Mouse (Mus musculus) midbrain, embryonic 16.5 days (tissue): ENCODE results near the gene Zfp975. TPM values are rescaled to one million over a fixed set of nuclear protein-coding genes. Genes with fewer than 3 reads are reported as not detected.
"Not testable (repeated sequence)": the region's sequence is repeated elsewhere in the genome, so short reads cannot be mapped to it uniquely, and the experiment has no call there.

Experiments
- ATAC-seq: fragments of 200-750 bp; cut with Nextera tagmentation; 2 replicates; pipeline ENCODE4 v1.8.0; 2017; ENCODE audit warnings: moderate TSS enrichment
- H3K27ac ChIP-seq: fragments of 300-500 bp; sonication (generic); 2 replicates; pipeline ENCODE4 v1.5.1; 2014; ENCODE audit warnings: mild to moderate bottlenecking, low read length, mixed read lengths
- H3K27me3 ChIP-seq: fragments of 300-500 bp; sonication (generic); 2 replicates; pipeline ENCODE4 v1.6.1; 2014; ENCODE audit warnings: low read depth, low read length, mixed read lengths; ENCODE audit not compliant: control insufficient read depth, insufficient read depth
- H3K36me3 ChIP-seq: fragments of 300-500 bp; sonication (generic); 2 replicates; pipeline ENCODE4 v1.6.1; 2014; ENCODE audit warnings: mild to moderate bottlenecking, low read length, moderate library complexity, mixed read lengths; ENCODE audit not compliant: control insufficient read depth, insufficient read depth
- H3K4me1 ChIP-seq: fragments of 300-500 bp; sonication (generic); 2 replicates; pipeline ENCODE4 v1.6.1; 2014; ENCODE audit warnings: mild to moderate bottlenecking, low read length, mixed read lengths; ENCODE audit not compliant: control insufficient read depth, insufficient read depth
- H3K4me2 ChIP-seq: fragments of 300-500 bp; sonication (generic); 2 replicates; pipeline ENCODE4 v1.6.1; 2014; ENCODE audit warnings: mild to moderate bottlenecking, low read length, mixed read lengths
- H3K4me3 ChIP-seq: fragments of 300-500 bp; sonication (generic); 2 replicates; pipeline ENCODE4 v1.5.1; 2014; ENCODE audit warnings: low read depth, mild to moderate bottlenecking, low read length, moderate library complexity, mixed read lengths
- H3K9ac ChIP-seq: fragments of 300-500 bp; sonication (generic); 2 replicates; pipeline ENCODE4 v1.6.1; 2014; ENCODE audit warnings: low read depth, low read length, mixed read lengths
- H3K9me3 ChIP-seq: fragments of 300-500 bp; sonication (generic); replicated peaks from 2 replicates; pipeline ENCODE4 v1.6.1; 2014; ENCODE audit warnings: mild to moderate bottlenecking, low read length, mixed read lengths; ENCODE audit not compliant: control insufficient read depth, poor library complexity, severe bottlenecking
- WGBS: fragments of 180-500 bp; shearing (Covaris S2); extraction: QIAGEN DNeasy Blood & Tissue Kit; methylation state at CpG from one replicate; pipeline ENCODE4 v1.1.7; 2014; 5-methylcytosine and 5-hydroxymethylcytosine counted together
- polyA plus RNA-seq: library from polyadenylated mRNA; unstranded; fragments of >200 nt; fragmentation: Nextera tagmentation; extraction: Ambion mirVana; gene quantifications from 2 replicates; pipeline ENCODE4 v1.2.1, GENCODE M21; 2015

Gene Zfp975
- polyA plus RNA-seq, result 8.1 and 8.4 TPM in 2 replicates

GRCm38 (mm10) chr7:42692362-42693158 is at the start of gene Zfp975:
Zfp975 (minus strand) TSS chr7:42692742.
- H3K4me1 ChIP-seq, H3K36me3 ChIP-seq, H3K27me3 ChIP-seq, H3K9me3 ChIP-seq: not testable (repeated sequence)
- Histone ChIP-seq H3K27ac (peak within 1 kb of the TSS; percentile 51), H3K4me2 (peak within 1 kb of the TSS; percentile 62), H3K4me3 (peak within 1 kb of the TSS; percentile 40), H3K9ac (peak within 1 kb of the TSS; percentile 71)
- peak; percentile 100 for ATAC-seq
- under 1% methylated on average over 23 of the region's 23 CpGs for WGBS

DNA sequence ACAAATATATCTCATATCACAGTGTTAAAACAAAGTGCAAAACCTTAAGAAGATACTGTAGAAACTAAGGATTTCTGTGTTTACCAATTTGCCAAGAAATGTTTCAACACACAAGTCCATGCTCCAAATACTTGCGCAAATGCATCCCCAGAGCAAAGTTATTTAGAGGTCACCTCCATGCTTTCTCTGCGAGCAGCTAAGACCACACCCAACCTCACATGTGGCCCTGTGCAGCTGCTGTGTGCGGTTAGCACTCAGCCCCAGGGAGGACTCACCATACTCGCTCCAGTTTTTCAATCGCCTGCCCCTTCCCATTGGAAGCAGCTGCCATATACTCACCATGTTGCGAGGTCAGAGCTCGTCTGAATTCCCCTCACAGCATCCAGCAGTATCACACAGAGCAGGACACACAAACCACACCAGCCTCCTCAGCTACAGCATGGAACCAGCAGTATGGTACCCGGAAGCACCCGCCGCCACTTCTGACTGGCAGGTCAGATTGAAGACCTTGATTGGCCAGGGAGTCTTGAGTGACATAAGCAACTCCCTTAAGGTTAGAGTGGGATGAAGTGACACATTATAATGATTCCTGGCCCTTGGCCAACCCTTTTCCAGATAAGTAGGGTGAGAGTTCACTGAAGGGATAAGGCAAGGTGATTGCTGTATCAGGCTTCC is 46.1 kb upstream of the Zfp975 start:
- Histone ChIP-seq H3K9me3 (peaks cover 9% of the 10 kb centered on the region; the same call in 1 of the 2 replicates), H3K4me1 (no peaks in the 10 kb centered on the region), H3K4me2 (no peak overlapping the region), H3K27ac (no peak overlapping the region), H3K36me3 (no peaks in the 10 kb centered on the region), H3K27me3 (no peaks in the 10 kb centered on the region), H3K9ac (no peak overlapping the region), H3K4me3 (no peak overlapping the region)
- ATAC-seq, result no peak
- 89% methylated on average over 10 of the region's 10 CpGs for WGBS

- 81% methylated on average over 4 of the region's 4 CpGs for WGBS
- H3K4me1 ChIP-seq, H3K27ac ChIP-seq, H3K4me3 ChIP-seq, H3K4me2 ChIP-seq, H3K27me3 ChIP-seq, H3K9ac ChIP-seq, H3K36me3 ChIP-seq, H3K9me3 ChIP-seq, ATAC-seq: not testable (repeated sequence)
These were observed 34.4 kb upstream of the Zfp975 start, which contains the start of gene Gm17067 for GRCm38 (mm10) chr7:42726917-42727316. Gm17067 (minus strand) TSS chr7:42727017.

DNA sequence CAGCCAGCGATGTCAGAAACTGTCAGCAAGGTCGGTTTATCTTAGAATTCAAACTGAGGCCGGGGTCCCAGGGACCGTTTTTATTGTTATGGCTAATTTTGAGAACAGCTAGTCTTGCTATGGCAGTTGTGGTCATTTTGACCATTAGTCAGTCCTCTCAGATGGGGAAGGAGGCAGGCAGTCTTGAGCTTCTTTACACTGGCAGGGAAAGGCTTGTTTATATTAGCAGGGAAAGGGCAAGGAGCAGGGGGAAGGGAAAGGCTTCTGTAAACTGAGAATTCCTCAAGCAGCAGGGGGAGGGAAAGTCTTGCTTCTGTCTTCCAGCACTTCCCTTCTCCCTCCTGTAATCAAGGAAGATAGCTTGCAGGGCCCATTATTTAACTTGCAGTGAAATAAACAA is 709 bp upstream of the Zfp975 start:
- H3K9me3 ChIP-seq, ATAC-seq, H3K27me3 ChIP-seq, H3K4me1 ChIP-seq, H3K36me3 ChIP-seq: not testable (repeated sequence)
- H3K4me2 ChIP-seq, result peak overlapping the region; percentile 62
- peak overlapping the region; percentile 44; the same call in 1 of the 2 replicates for H3K27ac ChIP-seq
- H3K4me3 ChIP-seq, result peak overlapping the region; percentile 40
- WGBS, result 5% methylated on average over 4 of the region's 4 CpGs
- H3K9ac ChIP-seq, result peak overlapping the region; percentile 71; the same call in 1 of the 2 replicates

DNA sequence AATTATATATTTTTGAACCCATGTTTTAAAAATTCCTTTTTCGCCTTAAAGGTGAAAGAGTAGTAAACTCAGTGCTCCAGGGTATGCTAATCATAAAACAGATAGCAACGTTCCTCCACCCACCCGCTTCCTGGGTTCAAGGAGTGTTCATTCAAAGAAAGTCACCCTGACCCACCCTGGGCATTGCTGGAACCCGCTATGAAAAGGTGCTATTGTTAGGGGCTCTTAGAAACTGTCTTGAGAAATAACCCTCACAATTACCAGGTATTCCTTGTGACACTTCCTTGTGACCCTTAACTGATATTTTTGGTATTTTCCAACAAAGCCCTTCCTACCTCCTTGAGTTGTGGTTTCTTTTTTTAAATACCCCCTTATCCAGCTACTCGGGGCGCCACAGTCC is 12.5 kb downstream of the Zfp975 start:
- 92% methylated on average over 6 of the region's 6 CpGs for WGBS
- H3K9me3 ChIP-seq, H3K27me3 ChIP-seq, H3K27ac ChIP-seq, H3K9ac ChIP-seq, ATAC-seq, H3K4me2 ChIP-seq, H3K36me3 ChIP-seq, H3K4me1 ChIP-seq, H3K4me3 ChIP-seq: not testable (repeated sequence)

- H3K4me2 ChIP-seq, H3K27ac ChIP-seq, H3K36me3 ChIP-seq, H3K4me1 ChIP-seq, ATAC-seq, H3K9me3 ChIP-seq, H3K27me3 ChIP-seq, H3K9ac ChIP-seq, H3K4me3 ChIP-seq: not testable (repeated sequence)
These were observed 12.9 kb downstream of the Zfp975 start for GRCm38 (mm10) chr7:42679646-42680045.

DNA sequence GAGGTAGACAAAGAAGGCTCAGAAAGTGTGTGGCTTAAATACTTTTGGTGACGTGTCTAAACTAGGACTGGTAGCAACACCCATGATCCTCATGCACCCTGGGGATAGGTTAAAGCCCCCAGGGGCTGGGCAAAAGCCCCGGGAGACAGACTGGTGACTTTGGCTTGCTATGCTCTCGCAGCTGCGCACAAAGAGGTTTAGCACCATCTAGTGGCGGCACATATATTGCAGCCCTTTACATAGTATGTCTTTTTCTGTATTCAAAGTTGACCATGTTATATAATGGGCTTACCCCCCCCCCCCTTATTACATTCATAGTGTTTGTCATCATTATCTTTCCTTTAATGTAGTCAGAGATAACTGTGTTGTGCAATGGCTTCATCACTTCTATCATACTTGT is 32.4 kb downstream of the Zfp975 start:
- not testable (repeated sequence) for H3K4me1 ChIP-seq, H3K27me3 ChIP-seq, H3K9me3 ChIP-seq, H3K27ac ChIP-seq, H3K4me3 ChIP-seq, H3K36me3 ChIP-seq, H3K9ac ChIP-seq, H3K4me2 ChIP-seq, ATAC-seq
- 67% methylated on average over 4 of the region's 5 CpGs for WGBS

GRCm38 (mm10) chr7:42655211-42655610 is 37.3 kb downstream of the Zfp975 start:
- WGBS, result 75% methylated on average over 2 of the region's 2 CpGs
- H3K4me1 ChIP-seq, H3K9ac ChIP-seq, H3K27ac ChIP-seq, H3K4me3 ChIP-seq, H3K27me3 ChIP-seq, H3K4me2 ChIP-seq, ATAC-seq, H3K36me3 ChIP-seq: not testable (repeated sequence)
- peaks cover 13% of the 10 kb centered on the region; the same call in 1 of the 2 replicates for H3K9me3 ChIP-seq

DNA sequence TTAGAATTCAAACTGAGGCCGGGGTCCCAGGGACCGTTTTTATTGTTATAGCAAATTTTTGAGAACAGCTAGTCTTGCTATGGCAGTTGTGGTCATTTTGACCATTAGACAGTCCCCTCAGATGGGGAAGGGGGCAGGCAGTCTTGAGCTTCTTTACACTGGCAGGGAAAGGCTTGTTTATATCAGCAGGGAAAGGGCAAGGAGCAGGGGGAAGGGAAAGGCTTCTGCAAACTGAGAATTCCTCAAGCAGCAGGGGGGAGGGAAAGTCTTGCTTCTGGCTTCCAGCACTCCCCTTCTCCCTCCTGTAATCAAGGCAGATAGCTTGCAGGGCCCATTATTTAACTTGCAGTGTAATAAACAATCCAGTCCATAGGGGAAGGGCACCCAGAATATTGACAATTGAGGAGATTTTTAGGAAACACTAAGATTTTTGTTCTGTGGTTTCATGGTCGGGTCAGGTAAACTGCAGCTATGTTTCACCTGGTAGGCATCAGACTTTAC is 49.4 kb downstream of the Zfp975 start:
- H3K9ac ChIP-seq, H3K9me3 ChIP-seq, H3K27me3 ChIP-seq, H3K27ac ChIP-seq, H3K36me3 ChIP-seq, H3K4me1 ChIP-seq, ATAC-seq: not testable (repeated sequence)
- WGBS, result 27% methylated on average over 3 of the region's 3 CpGs
- Histone ChIP-seq H3K4me2 (peak overlapping the region; percentile 54), H3K4me3 (peak overlapping the region; percentile 43; the same call in 1 of the 2 replicates)
